Mouse (Mus musculus): ENCODE results near the gene Lmod3. TPM values are rescaled to one million over a fixed set of nuclear protein-coding genes. Genes with fewer than 3 reads are reported as not detected.
"Not testable (repeated sequence)": the region's sequence is repeated elsewhere in the genome, so short reads cannot be mapped to it uniquely, and the experiment has no call there.

Lmod3 gene
- polyA plus RNA-seq, 1 experiment from 2014 or later = not detected

- no peak overlapping the region for H3K4me3 ChIP-seq (ENCODE audit: low read length)
- 84% methylated on average over 4 of the region's 4 CpGs for WGBS
- H3K4me2 ChIP-seq (ENCODE audit: low read length) = no peak overlapping the region
- no peaks in the 10 kb centered on the region for H3K36me3 ChIP-seq (ENCODE audit: control insufficient read depth, insufficient read depth, low read length)
- H3K9me3 ChIP-seq (ENCODE audit: control insufficient read depth, low read length) = no peaks in the 10 kb centered on the region
- H3K27ac ChIP-seq (ENCODE audit: low read depth, low read length) = no peak overlapping the region
- H3K4me1 ChIP-seq (ENCODE audit: control insufficient read depth, insufficient read depth, low read depth, low read length) = no peaks in the 10 kb centered on the region
- no peak overlapping the region for H3K9ac ChIP-seq (ENCODE audit: low read depth, low read length)
- ATAC-seq = no peak
- no peaks in the 10 kb centered on the region for H3K27me3 ChIP-seq (replicated peaks; ENCODE audit: control insufficient read depth, insufficient read depth, low read length)
Measured at GRCm38 (mm10) chr6:97266661-97267060, 14.1 kb upstream of the Lmod3 start.

- Histone ChIP-seq H3K4me2 (ENCODE audit: low read length) (no peak overlapping the region), H3K4me1 (ENCODE audit: control insufficient read depth, insufficient read depth, low read depth, low read length) (no peaks in the 10 kb centered on the region), H3K27me3 (replicated peaks; ENCODE audit: control insufficient read depth, insufficient read depth, low read length) (no peaks in the 10 kb centered on the region), H3K36me3 (ENCODE audit: control insufficient read depth, insufficient read depth, low read length) (no peaks in the 10 kb centered on the region), H3K27ac (ENCODE audit: low read depth, low read length) (no peak overlapping the region), H3K4me3 (ENCODE audit: low read length) (no peak overlapping the region), H3K9ac (ENCODE audit: low read depth, low read length) (no peak overlapping the region), H3K9me3 (ENCODE audit: control insufficient read depth, low read length) (no peaks in the 10 kb centered on the region)
- ATAC-seq = no peak
- WGBS = 77% methylated on average over 3 of the region's 3 CpGs
Measured at GRCm38 (mm10) chr6:97265705-97266104, 13.1 kb upstream of the Lmod3 start.

DNA sequence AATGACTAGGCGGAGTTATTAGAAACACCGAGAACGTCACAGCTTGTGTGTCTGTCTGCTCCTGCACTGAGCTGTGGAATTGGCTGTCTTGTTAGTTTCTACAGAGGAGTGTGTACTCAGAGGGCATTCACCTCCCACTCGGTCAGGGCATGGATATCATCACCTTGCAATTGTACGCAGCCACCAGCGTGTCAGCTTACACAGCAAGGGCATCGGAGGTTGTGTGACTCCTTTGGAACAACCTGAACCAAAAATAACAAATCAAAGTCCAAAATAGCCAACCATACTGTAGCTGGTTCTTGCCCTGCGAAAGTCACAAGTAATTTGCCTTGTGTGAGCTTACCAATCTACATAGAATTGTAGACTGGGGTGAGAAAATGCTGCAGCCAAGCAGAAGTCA, 12.7 kb upstream of the Lmod3 start:
- Histone ChIP-seq H3K27ac (ENCODE audit: low read depth, low read length) (no peak overlapping the region), H3K9ac (ENCODE audit: low read depth, low read length) (no peak overlapping the region), H3K36me3 (ENCODE audit: control insufficient read depth, insufficient read depth, low read length) (no peaks in the 10 kb centered on the region), H3K4me2 (ENCODE audit: low read length) (no peak overlapping the region), H3K4me3 (ENCODE audit: low read length) (no peak overlapping the region), H3K9me3 (ENCODE audit: control insufficient read depth, low read length) (no peaks in the 10 kb centered on the region), H3K27me3 (replicated peaks; ENCODE audit: control insufficient read depth, insufficient read depth, low read length) (no peaks in the 10 kb centered on the region), H3K4me1 (ENCODE audit: control insufficient read depth, insufficient read depth, low read depth, low read length) (no peaks in the 10 kb centered on the region)
- no peak for ATAC-seq
- 85% methylated on average over 8 of the region's 8 CpGs for WGBS

GRCm38 (mm10) chr6:97263750-97264149, 11.2 kb upstream of the Lmod3 start:
- H3K36me3 ChIP-seq (ENCODE audit: control insufficient read depth, insufficient read depth, low read length); ATAC-seq; H3K4me2 ChIP-seq (ENCODE audit: low read length); H3K4me1 ChIP-seq (ENCODE audit: control insufficient read depth, insufficient read depth, low read depth, low read length); H3K9ac ChIP-seq (ENCODE audit: low read depth, low read length); H3K4me3 ChIP-seq (ENCODE audit: low read length); H3K27ac ChIP-seq (ENCODE audit: low read depth, low read length); H3K27me3 ChIP-seq (replicated peaks; ENCODE audit: control insufficient read depth, insufficient read depth, low read length); H3K9me3 ChIP-seq (ENCODE audit: control insufficient read depth, low read length): not testable (repeated sequence)

DNA sequence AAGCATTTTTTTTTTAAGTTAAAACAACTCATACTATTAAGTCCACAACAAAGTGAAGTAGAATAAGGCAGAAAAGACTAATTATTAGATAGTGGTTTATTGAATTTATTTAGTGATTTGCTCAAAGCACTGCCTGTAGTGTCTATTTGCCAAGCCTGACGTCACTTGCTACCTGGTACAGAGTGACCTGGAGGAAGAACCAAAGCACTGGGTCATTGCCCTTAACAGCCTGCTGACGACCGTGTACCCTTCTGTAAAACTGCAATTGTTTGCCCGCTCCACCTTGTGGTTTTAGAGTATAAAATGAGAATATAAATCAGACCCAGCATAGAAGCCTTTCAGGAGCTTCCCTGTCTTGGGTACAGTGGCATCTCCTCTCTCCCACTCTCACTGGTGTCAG, 9.7 kb upstream of the Lmod3 start:
- Histone ChIP-seq H3K4me1 (ENCODE audit: control insufficient read depth, insufficient read depth, low read depth, low read length) (no peaks in the 10 kb centered on the region), H3K27me3 (replicated peaks; ENCODE audit: control insufficient read depth, insufficient read depth, low read length) (no peaks in the 10 kb centered on the region), H3K36me3 (ENCODE audit: control insufficient read depth, insufficient read depth, low read length) (no peaks in the 10 kb centered on the region), H3K27ac (ENCODE audit: low read depth, low read length) (no peak overlapping the region), H3K9me3 (ENCODE audit: control insufficient read depth, low read length) (no peaks in the 10 kb centered on the region), H3K4me3 (ENCODE audit: low read length) (no peak overlapping the region), H3K9ac (ENCODE audit: low read depth, low read length) (no peak overlapping the region), H3K4me2 (ENCODE audit: low read length) (no peak overlapping the region)
- 70% methylated on average over 4 of the region's 4 CpGs for WGBS
- no peak for ATAC-seq

- H3K36me3 ChIP-seq (ENCODE audit: control insufficient read depth, insufficient read depth, low read length); H3K27me3 ChIP-seq (replicated peaks; ENCODE audit: control insufficient read depth, insufficient read depth, low read length); H3K27ac ChIP-seq (ENCODE audit: low read depth, low read length); H3K4me2 ChIP-seq (ENCODE audit: low read length); H3K4me1 ChIP-seq (ENCODE audit: control insufficient read depth, insufficient read depth, low read depth, low read length); H3K4me3 ChIP-seq (ENCODE audit: low read length); H3K9ac ChIP-seq (ENCODE audit: low read depth, low read length); H3K9me3 ChIP-seq (ENCODE audit: control insufficient read depth, low read length); ATAC-seq: not testable (repeated sequence)
- WGBS = 92% methylated on average over 2 of the region's 2 CpGs
Measured at GRCm38 (mm10) chr6:97259926-97260325, 7.4 kb upstream of the Lmod3 start.

- Histone ChIP-seq H3K4me2 (ENCODE audit: low read length) (no peak overlapping the region), H3K9ac (ENCODE audit: low read depth, low read length) (no peak overlapping the region), H3K27me3 (replicated peaks; ENCODE audit: control insufficient read depth, insufficient read depth, low read length) (no peaks in the 10 kb centered on the region), H3K27ac (ENCODE audit: low read depth, low read length) (no peak overlapping the region), H3K4me1 (ENCODE audit: control insufficient read depth, insufficient read depth, low read depth, low read length) (no peaks in the 10 kb centered on the region), H3K9me3 (ENCODE audit: control insufficient read depth, low read length) (no peaks in the 10 kb centered on the region), H3K36me3 (ENCODE audit: control insufficient read depth, insufficient read depth, low read length) (no peaks in the 10 kb centered on the region), H3K4me3 (ENCODE audit: low read length) (no peak overlapping the region)
- 93% methylated on average over 1 of the region's 1 CpGs for WGBS
- ATAC-seq = no peak
Measured at GRCm38 (mm10) chr6:97258489-97258888, 5.9 kb upstream of the Lmod3 start.

DNA sequence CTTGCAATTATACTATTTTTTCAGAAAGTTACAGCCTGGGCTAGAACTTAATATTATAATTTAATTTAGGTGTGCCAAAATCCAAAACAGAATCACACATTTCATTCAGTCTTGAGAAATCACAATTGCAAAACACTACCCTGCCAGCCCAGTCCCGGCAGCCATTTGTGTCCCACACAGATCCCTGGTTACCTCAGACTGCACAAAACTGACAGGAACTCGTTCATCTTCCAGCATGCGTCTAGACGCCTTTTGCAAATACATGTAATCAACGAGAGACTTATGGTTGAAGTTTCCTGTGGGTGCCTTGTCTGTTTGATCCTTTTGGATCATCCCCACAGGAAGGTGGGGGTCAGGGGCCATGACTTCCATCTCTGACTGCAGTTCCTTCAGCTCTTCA, 473 bp downstream of the Lmod3 start:
- H3K9me3 ChIP-seq (ENCODE audit: control insufficient read depth, low read length) = no peaks in the 10 kb centered on the region
- WGBS = 70% methylated on average over 5 of the region's 5 CpGs
- H3K4me2 ChIP-seq (ENCODE audit: low read length) = no peak overlapping the region
- no peak overlapping the region for H3K27ac ChIP-seq (ENCODE audit: low read depth, low read length)
- H3K36me3 ChIP-seq (ENCODE audit: control insufficient read depth, insufficient read depth, low read length) = no peaks in the 10 kb centered on the region
- H3K27me3 ChIP-seq (replicated peaks; ENCODE audit: control insufficient read depth, insufficient read depth, low read length) = no peaks in the 10 kb centered on the region
- no peak for ATAC-seq
- H3K9ac ChIP-seq (ENCODE audit: low read depth, low read length) = no peak overlapping the region
- no peaks in the 10 kb centered on the region for H3K4me1 ChIP-seq (ENCODE audit: control insufficient read depth, insufficient read depth, low read depth, low read length)
- H3K4me3 ChIP-seq (ENCODE audit: low read length) = no peak overlapping the region

GRCm38 (mm10) chr6:97250966-97251365, 1.6 kb downstream of the Lmod3 start:
- H3K4me3 ChIP-seq (ENCODE audit: low read length) = no peak overlapping the region
- ATAC-seq = no peak
- WGBS = 46% methylated on average over 6 of the region's 6 CpGs

GRCm38 (mm10) chr6:97245200-97245599, 7.4 kb downstream of the Lmod3 start:
- no peaks in the 10 kb centered on the region for H3K27me3 ChIP-seq (replicated peaks; ENCODE audit: control insufficient read depth, insufficient read depth, low read length)
- H3K36me3 ChIP-seq (ENCODE audit: control insufficient read depth, insufficient read depth, low read length) = no peaks in the 10 kb centered on the region
- ATAC-seq = no peak
- no peaks in the 10 kb centered on the region for H3K4me1 ChIP-seq (ENCODE audit: control insufficient read depth, insufficient read depth, low read depth, low read length)
- no peak overlapping the region for H3K27ac ChIP-seq (ENCODE audit: low read depth, low read length)
- no peak overlapping the region for H3K4me2 ChIP-seq (ENCODE audit: low read length)
- H3K4me3 ChIP-seq (ENCODE audit: low read length) = no peak overlapping the region
- H3K9me3 ChIP-seq (ENCODE audit: control insufficient read depth, low read length) = no peaks in the 10 kb centered on the region
- H3K9ac ChIP-seq (ENCODE audit: low read depth, low read length) = no peak overlapping the region

More at GRCm38 (mm10) chr6:97250966-97251365, 1.6 kb downstream of the Lmod3 start:
- no peaks in the 10 kb centered on the region for H3K9me3 ChIP-seq (ENCODE audit: control insufficient read depth, low read length)
- no peaks in the 10 kb centered on the region for H3K27me3 ChIP-seq (replicated peaks; ENCODE audit: control insufficient read depth, insufficient read depth, low read length)
- H3K4me1 ChIP-seq (ENCODE audit: control insufficient read depth, insufficient read depth, low read depth, low read length) = no peaks in the 10 kb centered on the region
- H3K4me2 ChIP-seq (ENCODE audit: low read length) = no peak overlapping the region
- H3K36me3 ChIP-seq (ENCODE audit: control insufficient read depth, insufficient read depth, low read length) = no peaks in the 10 kb centered on the region
- H3K27ac ChIP-seq (ENCODE audit: low read depth, low read length) = no peak overlapping the region
- H3K9ac ChIP-seq (ENCODE audit: low read depth, low read length) = no peak overlapping the region

Data from hindbrain, embryonic 16.5 days (tissue).